Mouse (Mus musculus): Measurements from ENCODE around the gene Ada.

- TF ChIP-seq CTCF (IDR thresholded peaks at IDR 0.05; ENCODE audit: low read depth) (no peak), EP300 (IDR thresholded peaks at IDR 0.05; ENCODE audit: low read depth) (no peak; the same call in 1 of the 2 replicates)
These were observed 53.3 kb downstream of the Ada start for GRCm38 (mm10) chr2:163696763-163697162.
